Mouse (Mus musculus) heart, postnatal 4 days (tissue): ENCODE data around the gene Trib3. TPM values are rescaled to one million over a fixed set of nuclear protein-coding genes. Genes with fewer than 3 reads are reported as not detected.

ENCODE experiments used
- DNase-seq: peaks from one replicate; pipeline ENCODE4 v3.0.0; 2021
- total RNA-seq, 2 experiments: library from RNA; stranded (reverse); gene quantifications; 2 replicates each; pipeline ENCODE4 v1.2.3; 2021

Trib3 gene
- total RNA-seq, 2 experiments from 2014 or later: 2.9 TPM

DNA sequence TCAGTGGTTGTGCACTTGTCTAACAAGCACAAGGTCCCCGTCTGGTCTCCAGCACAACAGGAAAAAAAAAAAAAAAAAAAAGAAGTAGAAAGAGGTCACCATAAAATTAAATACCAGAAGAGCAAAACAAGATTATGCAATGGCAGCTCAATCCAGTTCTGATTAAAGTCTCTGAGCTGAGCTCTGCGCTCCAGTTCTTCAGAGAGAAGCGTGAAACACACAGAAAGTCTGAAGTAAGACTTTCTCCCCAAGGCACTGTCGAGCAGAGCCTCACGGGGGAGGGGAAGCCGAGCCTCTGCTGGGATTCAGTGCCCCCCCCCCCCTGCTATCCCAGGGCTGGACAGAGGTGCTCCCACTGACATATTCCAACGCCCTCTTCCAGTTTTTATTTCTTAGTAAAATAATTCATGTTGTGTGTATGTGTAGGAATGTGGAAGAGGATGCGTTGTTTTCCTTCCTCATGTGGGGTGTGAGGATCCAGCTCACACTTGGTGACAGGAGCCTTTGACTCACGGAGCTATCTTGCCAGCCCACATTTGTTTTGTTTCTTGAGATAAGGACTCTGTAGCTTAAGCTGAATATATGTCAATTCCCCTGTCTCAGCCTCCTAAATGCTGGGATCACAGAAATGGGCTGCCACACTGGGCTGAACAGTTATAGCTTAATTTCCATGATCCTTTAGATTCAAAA, 3.1 kb upstream of the Trib3 start:
- DNase-seq: no peak

DNA sequence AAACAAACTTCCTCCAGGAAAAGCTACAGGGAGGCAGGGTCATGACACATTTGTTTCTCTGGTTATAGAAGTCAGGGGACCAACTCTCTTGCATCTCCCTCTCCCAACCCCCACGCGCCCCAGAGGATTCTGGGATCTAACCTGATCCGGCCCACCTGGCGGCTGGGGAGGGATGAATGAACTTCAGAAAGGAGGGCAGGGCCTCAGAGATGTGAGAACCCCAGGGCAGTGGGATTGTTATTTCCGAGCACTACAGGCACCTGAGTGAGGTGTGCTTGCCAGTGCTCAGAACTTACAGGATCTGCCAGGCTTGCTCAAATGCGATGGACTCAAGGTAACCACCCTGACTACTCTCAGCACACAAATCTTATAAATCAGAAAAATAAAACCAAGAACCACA, 1.6 kb upstream of the Trib3 start:
- DNase-seq: no peak

DNA sequence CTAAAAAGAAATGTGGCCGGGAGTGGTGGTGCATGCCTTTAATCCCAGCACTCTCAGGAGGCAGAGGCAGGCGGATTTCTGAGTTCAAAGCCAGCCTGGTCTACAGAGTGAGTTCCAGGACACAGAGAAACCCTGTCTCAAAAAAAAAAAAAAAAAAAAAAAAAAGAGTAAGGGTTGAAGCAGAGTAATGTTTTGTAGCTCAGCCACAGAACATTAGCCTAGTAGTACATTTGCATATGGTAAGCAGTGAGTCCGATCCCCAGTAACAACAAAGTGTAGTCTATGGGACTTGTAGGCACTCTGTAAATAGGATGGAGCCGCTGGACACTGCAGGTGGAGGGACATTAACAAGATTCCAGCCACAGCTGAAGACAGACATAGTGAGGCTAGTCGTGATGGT, 1.1 kb upstream of the Trib3 start:
- no peak for DNase-seq

DNA sequence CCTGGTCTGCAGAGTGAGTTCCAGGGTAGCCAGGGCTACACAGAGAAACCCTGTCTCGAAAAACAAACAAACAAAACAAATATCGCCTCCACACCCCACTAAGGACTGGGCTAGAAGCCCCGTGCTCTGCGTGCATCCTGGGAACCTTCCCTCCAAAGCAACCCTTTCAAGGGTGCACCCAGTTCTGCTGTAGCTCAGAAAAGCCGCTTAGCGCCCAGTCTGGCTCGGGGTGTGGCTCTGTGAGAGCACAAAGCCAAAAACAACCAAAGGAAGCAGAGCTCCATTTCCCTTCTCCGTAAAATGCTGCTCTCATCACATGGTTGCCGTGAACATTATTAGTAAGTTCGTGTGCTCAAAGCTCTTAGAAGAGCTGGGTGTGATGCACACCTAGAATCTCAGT, 529 bp upstream of the Trib3 start:
- DNase-seq: no peak

DNA sequence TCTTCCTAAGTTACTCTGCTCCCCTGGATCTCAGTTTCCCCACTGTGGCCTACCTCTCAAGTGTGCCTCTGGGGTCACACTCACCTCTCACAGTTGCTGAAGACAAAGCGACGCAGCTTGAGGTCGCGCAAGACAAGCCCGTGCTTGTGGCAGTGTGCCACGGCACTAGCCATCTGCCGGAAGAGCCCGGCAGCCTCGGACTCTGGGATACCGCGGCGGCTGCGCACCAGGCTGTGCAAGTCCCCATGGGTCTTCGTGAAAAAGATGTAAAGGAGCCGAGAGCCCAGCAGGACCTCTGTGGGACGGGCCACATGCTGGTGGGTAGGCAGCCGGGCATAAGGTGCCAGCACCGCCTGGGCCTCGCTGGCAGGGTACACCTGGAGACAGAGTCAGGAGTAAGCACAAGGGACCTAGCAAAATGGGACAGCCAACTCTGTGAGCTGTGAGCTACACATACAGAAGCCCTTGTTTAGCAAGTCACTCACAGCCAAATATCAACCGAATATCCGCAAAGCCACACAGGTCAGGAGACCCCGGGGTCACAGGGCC, 4.1 kb downstream of the Trib3 start:
- DNase-seq: no peak

DNA sequence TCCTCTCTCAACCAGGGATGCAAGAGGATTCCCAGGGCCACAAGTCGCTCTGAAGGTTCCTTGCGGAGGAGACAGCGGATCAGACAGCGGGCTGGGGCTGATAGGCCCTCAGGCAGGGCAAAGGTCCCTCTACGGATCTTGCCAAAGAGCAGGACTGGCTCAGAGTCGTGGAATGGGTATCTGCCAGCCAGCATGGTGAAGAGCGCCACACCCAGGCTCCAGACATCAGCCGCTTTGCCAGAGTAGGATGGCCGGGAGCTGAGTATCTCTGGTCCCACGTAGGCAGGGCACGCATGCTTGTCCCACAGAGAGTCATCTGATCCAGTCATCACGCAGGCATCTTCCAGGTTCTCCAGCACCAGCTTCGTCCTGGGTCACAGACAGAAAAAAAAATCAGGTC, 5.5 kb downstream of the Trib3 start:
- no peak for DNase-seq

DNA sequence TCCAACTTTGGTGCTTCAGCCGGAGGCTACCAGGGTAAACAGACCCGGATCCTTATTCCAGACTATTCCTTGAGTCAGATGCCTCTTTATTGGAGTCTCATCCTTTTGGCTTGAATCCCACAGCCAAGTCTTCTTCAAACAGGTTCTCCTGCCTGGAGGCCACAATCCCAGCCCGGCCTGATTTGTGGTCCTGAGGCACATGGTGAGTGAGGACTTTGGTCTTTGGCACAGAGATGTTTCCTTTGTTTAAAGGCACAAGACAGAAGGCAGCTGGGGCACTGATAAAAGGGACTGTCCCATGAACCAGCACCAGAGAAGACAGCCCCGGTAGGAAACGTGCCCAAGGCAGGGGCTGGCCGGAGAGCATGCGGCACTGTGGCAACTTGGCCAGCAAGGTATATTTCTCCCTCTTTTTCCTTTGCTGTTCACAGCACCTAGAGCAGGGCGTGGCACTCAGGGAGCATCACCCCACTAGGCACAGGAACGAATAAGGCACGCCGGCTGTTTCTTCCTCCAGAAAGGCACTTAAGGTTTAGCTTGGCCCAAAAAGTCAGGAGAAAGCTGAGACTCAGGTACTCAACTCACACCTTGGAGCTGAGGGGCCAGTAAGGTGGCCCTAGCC, 6.1 kb downstream of the Trib3 start:
- no peak for DNase-seq

DNA sequence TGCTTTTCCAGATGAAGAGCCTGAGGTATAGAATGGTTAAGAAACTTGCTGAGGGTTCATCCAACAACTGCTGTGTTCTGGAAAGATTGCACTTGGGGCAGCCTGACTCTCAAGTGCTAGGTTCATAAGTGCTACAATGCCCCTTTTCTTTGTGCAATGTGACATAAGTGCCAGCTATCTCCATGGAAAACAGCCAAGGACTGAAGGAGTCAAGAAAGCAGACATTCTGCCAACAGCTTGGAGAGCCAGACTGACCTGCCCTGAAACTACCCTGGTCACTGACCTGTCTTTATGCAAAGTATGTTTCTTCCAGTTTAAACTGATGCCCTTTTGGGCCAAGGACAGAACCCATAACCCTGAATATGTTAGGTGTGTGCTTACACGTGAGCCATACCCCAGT, 7.0 kb downstream of the Trib3 start:
- DNase-seq: no peak

DNA sequence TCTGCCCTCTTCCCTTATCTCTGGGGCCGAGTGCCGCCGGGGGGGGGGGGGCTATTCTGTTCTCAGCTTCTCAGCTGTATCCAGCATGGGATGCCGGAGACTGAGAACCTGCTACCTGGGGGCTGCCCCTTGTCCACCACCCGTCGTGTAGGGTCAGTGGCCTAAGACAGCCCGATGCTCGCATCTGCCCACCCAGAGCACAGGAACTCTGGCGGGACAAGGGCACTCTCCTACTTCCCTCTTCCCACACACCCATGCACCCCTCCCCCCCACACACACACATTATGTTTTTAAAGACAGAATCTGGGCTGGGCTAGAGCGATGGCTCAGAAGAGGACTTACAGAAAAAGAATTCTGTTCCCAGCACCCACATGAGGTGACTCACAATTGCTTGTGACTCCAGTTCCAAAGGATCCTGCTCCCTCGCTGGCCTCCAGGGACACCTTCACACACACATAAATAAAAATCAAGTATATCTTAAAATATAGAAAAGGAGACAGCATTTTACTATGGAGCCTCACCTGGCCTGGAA, 8.5 kb downstream of the Trib3 start:
- DNase-seq: no peak

DNA sequence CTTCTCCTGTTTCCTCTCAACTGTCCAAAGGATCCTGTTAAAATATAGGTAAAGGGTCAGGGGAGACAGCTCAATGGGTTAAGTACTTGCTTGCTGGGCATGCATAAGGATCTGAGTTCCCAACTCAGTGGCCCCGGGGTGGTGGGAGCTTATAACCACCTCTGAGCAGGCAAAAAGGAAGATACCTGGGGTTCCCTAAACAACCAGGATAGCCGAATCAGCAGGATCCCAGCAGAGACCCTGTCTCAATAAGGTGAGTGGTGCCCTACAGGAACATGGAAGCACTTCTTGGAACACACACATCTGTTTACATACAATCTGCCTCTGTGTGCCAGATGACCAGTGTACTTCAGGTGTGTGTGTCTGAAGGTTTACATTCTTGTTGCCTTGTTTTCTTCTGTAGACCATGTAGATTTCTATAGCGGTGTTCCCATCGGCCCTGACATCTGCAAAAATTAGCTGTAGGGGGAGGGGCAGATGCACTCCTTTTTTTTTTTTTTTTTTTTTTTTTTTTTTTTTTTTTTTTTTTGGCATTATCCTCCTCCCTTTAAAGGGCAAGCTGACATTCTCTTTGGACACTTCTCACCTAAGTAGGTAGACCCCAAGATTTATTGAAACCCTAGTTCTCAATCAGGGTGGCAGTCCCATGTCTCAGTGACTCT, 10.4 kb downstream of the Trib3 start:
- DNase-seq: no peak

DNA sequence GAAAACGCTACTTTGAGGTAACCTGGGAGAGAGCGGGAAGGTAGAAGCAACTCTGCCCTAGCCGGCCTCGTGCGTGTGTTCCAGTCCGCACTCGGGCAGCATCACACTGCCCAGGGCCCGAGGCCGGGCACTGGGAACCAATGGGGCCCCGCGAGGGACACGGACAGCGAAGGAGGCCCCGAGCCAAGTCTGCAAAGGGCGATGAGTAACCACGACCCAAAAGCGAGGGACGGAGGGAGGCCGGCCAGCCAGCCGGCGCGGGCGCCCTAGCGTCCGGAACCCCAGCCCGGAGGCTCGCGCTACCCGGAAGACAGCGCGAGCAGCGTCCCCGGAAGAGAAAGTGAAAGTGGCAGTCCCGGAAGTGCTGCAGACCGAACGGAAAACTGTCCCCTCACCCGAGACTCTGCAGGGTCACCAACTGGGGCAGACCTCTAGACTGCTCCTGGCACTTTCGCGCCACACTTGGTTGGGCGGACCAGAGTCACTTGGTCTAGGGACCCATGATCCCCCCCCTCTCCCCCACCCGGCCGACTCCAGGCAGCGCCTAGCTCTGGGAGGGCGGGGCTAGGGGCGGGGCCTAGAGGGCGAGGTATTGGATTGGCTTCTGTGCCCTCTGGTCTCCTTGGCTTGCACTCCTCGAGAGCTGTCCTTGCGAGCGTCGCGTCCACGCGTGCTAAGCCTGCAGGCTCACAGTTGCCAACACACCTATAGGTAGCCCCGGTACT, 11.6 kb downstream of the Trib3 start, which contains the start of gene Rbck1:
TSS of gene Rbck1 (minus strand) at position 553 of the 725 bp plus-strand sequence.
- DNase-seq: peak; percentile 86

DNA sequence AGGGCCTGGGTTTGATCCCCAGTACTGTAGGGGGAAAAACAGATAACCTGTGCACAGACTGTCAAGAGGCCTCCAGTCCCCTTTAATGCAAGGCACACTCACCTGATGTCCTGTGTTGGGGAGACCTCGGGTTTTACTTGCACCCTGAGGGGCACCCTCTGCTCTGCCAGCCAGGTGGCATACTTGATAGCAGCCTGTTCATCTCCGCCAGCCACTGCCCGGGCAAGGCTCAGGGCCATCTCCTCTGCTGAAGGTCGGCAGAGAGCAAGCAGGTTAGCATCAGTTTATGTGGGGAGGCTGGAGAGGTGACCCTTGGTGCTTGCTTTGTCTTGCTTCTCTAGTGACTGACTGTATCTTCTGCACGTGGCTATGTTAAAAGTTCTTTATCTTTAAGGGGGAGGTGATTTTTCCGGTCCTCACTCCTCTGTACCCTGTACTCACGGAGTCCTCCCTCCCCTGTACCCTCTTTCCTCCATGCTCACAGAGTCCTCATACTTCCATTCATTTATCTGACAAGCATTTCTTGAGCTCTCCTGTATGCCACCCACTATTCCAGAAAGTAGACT, 12.9 kb downstream of the Trib3 start:
- no peak for DNase-seq

DNA sequence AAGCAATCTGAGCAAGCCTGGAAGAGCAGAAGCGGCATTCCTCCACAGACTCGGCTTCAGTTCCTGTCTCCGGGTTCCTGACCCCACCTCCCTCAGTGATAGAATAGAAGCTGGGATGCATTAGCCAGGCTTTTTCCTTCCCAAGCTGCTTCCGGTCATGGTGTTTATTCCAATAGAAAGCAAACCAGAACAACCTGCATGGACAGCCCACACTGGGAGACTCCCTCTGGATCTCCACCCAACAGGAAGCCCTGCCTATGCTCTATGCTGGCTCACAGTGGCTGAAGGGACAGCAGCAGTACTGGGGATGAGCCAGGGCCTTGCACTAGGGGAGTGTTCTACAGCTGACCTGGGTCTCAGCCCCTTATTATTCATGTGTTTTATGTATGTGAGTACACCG, 15.9 kb downstream of the Trib3 start:
- no peak for DNase-seq

DNA sequence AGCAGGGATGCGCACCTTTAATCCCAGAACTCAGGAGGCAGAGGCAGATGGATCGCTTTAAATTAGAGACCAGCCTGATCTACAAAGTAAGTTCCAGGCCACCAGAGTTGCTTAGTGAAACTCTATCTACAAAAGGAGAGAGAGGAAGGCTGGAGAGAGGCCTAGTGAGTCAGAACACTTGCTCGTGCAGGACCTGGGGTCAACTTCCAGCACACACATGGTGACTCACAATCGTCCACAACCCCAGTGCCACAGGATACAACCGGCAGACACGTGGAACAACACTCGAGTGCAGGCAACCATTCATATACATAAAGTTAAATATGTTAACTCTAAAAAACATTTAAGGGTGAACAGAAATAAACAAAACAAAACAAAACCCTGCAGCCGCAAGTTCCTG, 17.2 kb downstream of the Trib3 start:
- no peak for DNase-seq

DNA sequence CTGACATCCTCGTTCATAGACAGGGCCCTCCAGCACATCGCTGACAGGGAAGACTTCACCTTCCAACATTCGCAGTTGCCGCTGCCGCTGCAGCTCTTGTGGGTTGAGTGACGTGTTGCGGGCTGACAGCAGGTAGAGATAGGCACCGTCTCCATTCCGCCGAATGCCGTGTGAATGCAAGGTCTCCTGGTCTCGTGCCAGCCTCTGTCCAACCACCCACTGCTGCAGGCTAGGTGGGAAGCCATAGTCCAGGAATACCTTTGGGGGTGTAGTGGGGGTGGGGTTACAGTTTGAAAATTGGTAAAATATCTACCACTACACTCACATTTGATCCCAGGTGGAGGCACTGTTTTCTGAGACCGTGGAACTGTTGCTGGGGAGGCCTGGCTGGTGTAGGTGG, 17.7 kb downstream of the Trib3 start:
- no peak for DNase-seq

DNA sequence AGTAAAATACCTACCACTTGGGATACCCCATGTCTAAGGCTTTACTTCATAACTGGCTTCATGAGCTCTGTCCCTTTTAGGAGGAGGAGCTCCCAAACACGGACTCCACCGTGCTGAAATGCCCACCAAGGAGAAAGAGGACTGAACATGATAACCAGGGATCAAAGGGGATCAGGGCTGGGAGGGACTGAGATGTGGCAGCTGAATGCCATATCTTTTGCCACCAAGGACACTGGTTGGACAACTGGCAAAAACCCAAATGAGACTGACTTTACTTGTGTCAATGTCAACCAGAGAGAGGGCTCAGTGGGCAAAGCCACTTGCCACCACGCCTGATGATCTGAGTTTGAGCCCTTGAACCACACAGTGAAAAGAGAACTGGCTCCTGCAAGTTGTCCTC, 19.0 kb downstream of the Trib3 start:
- DNase-seq: no peak

DNA sequence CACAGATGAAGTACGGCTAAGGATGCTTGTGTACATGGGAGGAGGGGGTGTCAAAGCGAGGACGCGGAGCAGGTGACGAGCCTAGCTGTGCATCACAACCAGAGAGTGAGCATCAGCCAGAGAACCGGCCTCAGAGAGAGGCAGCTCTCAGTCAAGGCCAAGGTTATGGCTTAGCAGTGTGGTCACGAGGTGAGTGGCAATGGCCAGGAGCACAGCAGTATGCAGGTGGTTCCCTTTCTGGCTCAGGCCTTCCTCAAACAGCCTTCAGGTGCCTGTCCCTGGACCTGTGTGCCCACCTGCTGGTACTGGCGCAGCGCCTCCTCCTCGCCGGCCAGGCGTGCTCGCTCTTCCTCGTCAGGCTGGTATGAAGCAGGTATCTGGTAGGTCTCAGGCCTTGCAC, 19.9 kb downstream of the Trib3 start:
- no peak for DNase-seq

DNA sequence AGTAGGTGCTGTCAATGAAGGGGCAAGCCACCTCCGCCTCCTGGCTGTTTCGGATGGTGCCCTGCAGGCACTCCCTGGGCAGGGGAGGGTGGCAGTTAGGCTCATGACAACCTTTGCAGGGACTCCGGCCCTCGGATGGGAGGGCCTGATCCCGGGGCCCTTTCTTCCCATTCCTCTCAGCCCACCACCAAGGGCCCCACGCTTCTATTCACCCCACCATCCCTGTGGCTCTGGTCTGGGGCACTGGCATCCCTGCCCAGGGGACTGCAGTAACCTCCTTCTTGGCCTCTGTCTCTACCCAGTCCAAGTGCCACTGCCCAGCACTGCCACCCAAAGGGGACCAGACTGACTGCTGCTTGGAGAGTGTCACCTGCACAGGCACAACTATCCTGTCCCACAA, 21.6 kb downstream of the Trib3 start:
- no peak for DNase-seq

DNA sequence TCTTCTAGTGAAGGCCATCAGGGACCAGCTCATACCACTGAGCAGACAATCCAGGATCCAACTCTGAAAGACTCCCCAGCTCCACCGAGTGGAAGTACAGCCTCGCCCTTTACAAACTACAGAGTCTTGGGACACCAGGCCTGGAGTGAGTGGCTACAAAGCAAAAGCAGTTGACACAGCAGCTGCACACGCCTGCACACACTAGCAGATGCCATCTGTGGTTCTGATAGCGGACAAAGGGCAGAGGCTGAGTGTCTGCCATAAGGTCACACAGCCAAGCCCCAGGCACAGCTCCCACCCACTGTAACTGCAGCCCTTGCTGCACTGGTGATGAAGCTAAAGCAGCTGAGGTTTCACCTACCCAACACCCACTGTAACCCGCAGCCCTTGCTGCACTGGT, 22.3 kb downstream of the Trib3 start:
- DNase-seq: no peak

DNA sequence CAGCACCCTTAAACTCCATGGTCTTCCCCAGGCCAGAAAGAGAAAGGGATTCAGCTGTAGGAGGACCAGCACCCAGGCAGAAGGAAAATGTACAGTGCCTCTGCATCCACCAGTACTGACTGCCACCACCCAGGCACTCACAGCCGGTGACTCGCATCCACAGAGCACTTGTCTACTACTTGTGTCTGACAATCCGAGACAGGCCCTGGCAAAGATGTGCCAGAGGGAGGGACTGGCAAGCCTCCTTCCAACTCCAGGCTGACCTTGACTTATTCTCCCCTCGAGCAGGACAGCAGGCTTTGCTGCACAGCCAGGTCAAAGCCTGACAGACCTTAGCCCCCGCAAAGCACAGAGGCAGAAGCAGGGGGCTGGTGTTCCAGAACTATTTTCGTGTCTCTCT, 26.8 kb downstream of the Trib3 start:
- no peak for DNase-seq

DNA sequence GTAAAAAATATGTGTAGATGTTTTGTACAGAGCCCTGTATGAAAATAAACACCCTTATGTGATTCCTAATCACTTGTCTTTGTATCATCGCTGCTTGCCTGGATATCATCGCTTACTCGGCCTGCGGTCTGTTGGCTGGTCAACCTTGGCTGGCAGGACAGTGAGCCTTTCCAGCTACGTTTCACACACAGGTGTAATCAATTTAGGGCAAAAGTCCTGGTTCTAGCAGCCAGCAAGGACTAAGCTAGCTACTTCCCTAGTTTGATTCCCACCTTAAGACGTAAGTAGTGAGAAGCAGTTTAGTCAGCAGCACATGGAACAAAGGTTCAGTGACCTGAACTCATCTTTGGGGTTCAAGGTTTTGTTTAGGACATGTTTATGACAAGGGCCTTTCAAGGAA, 29.9 kb downstream of the Trib3 start:
- DNase-seq: no peak

DNA sequence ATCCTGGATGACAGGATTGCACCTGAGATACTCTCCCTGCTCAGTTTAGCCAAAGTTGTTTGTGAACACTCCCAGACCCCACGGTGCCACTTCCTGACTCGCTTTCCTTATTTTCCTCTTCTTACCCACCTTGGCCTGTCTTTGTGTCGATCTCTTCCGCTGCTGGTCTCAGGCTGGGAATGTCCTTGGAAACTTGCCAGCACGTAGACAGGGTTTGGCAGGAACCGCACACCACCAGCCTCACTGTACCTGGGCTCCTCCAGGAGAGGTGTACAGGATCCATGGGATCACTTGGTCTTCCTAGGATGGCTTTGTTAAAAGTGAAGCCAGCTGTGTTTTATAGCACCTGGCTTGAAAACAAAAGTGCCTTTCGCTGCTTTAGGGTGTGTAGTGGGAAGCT, 30.8 kb downstream of the Trib3 start:
- DNase-seq: peak; percentile 25

DNA sequence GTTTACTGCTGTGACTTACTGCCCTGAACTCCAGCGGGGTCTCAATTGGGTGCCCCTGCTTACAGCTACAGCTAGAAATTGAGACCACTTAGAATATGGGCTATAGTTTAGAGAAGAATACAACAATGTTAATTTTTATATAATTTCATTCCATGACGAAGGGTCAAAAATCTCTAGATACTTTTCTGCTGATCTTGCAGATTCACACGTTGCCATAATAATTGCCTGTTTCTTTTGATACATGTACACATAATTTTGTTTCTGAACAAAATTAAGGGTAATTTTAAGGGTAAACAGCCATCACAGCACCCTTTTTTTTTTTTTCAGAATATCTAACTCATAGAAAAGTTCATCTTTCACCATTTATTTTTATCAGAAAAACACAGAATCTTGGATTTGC, 36.6 kb downstream of the Trib3 start:
- no peak for DNase-seq
